Mouse (Mus musculus) spleen, postnatal 4 days (tissue): ENCODE measurements at regions not wholly inside any gene's neighbourhood (a gene's known extent, or its start where the extent isn't known, plus 50 kb on each side); places are given as distances from the start of the nearest gene placed in this dataset.
"Not testable (repeated sequence)": the region's sequence is repeated elsewhere in the genome, so short reads cannot be mapped to it uniquely, and the experiment has no call there.

Source experiments
- DNase-seq, 2 experiments: peaks; one replicate each; pipeline ENCODE4 v3.0.0; 2022; ENCODE audit warnings: low spot score in 2 of 2

GRCm38 (mm10) chr13:45130516-45131249 is 52.2 kb downstream of the Gm9817 start:
- DNase-seq = peak in 1 of 2 experiments; percentile 14

- DNase-seq = no peak
Measured at GRCm38 (mm10) chr13:45140616-45141015, 62.1 kb downstream of the Gm9817 start.

GRCm38 (mm10) chr13:45145129-45145528 is 66.6 kb downstream of the Gm9817 start:
- peak in 1 of 2 experiments; percentile 13 for DNase-seq

GRCm38 (mm10) chr13:45156223-45156622 is 77.7 kb downstream of the Gm9817 start:
- no peak for DNase-seq

GRCm38 (mm10) chr13:45156982-45157381 is 78.5 kb downstream of the Gm9817 start:
- DNase-seq = no peak

- no peak for DNase-seq
Measured at GRCm38 (mm10) chr13:45160281-45160680, 81.8 kb downstream of the Gm9817 start.

GRCm38 (mm10) chr13:45164001-45164778 is 85.7 kb downstream of the Gm9817 start:
- no peak for DNase-seq

- no peak for DNase-seq
Measured at GRCm38 (mm10) chr13:45165159-45165558, 86.7 kb downstream of the Gm9817 start.

GRCm38 (mm10) chr13:45169716-45170115 is 91.2 kb downstream of the Gm9817 start:
- no peak for DNase-seq

GRCm38 (mm10) chr13:45173139-45173538 is 94.6 kb downstream of the Gm9817 start:
- DNase-seq = no peak

- DNase-seq = not testable (repeated sequence)
Measured at GRCm38 (mm10) chr13:45175711-45176205, 97.3 kb downstream of the Gm9817 start.

- no peak for DNase-seq
Measured at GRCm38 (mm10) chr13:45181529-45182230, 103.2 kb downstream of the Gm9817 start.

- DNase-seq = no peak
Measured at GRCm38 (mm10) chr13:45189389-45189788, 110.9 kb downstream of the Gm9817 start.

GRCm38 (mm10) chr13:45190151-45190550 is 111.7 kb downstream of the Gm9817 start:
- no peak for DNase-seq

GRCm38 (mm10) chr13:45192079-45192478 is 113.6 kb downstream of the Gm9817 start:
- no peak for DNase-seq

- DNase-seq = no peak
Measured at GRCm38 (mm10) chr13:45195562-45195961, 117.1 kb downstream of the Gm9817 start.

- DNase-seq = no peak
Measured at GRCm38 (mm10) chr13:45196363-45196762, 117.9 kb downstream of the Gm9817 start.

- DNase-seq = no peak
Measured at GRCm38 (mm10) chr13:45200511-45201120, 122.1 kb downstream of the Gm9817 start.

GRCm38 (mm10) chr13:45204856-45205255 is 126.4 kb downstream of the Gm9817 start:
- no peak for DNase-seq

- DNase-seq = no peak
Measured at GRCm38 (mm10) chr13:45208540-45209197, 130.2 kb downstream of the Gm9817 start.

GRCm38 (mm10) chr13:45211241-45211640 is 132.7 kb downstream of the Gm9817 start:
- DNase-seq = no peak
